Mouse (Mus musculus) lung, adult 18-20 months (tissue): Measurements from ENCODE around the gene Cat.

ENCODE experiments used
- DNase-seq, 2 experiments: peaks; one replicate each; pipeline ENCODE4 v3.0.0; 2022; ENCODE audit warnings: mixed read lengths in 2 of 2

Gene Cat

DNA sequence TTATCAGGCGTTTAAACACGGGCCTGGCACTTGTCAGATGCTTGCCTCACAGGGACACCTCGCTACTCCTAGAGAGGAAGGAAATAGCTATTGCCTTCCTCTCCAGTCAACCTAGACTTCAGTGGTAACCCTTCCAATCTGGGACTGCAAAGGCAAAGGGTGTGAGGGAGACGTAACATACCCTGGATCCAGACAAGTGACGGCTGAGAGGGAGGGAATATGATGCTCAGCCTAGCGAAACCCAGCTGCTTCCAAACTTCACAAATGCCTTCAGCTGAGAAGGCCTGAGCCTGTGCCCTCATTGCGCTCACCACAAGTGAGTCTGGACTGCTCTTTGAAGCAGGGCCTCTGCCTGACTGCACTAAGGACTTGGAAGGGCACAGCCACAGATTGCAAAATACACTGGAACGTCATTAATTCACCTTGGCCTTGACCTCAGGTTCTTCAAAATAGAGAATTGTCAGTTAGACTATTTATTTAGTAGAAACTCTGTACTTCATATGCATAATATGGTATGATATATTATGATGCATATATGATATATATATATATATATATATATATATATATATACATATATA lies 52.2 kb downstream of the Cat start:
- DNase-seq = no peak

GRCm38 (mm10) chr2:103430712-103431111 lies 54.2 kb downstream of the Cat start:
- DNase-seq = no peak

GRCm38 (mm10) chr2:103428356-103428755 lies 56.6 kb downstream of the Cat start:
- peak; percentile 22 to 45 for DNase-seq

GRCm38 (mm10) chr2:103425456-103426063 lies 59.4 kb downstream of the Cat start:
- peak; percentile 65 to 81 for DNase-seq

- peak; percentile 74 to 81 for DNase-seq
Measured at GRCm38 (mm10) chr2:103424349-103425026, 60.5 kb downstream of the Cat start.

GRCm38 (mm10) chr2:103423884-103424283 lies 61.1 kb downstream of the Cat start:
- DNase-seq = peak; percentile 23 to 47

- DNase-seq = no peak
Measured at GRCm38 (mm10) chr2:103420650-103421507, 64.1 kb downstream of the Cat start.

- DNase-seq = no peak
Measured at GRCm38 (mm10) chr2:103415774-103416173, 69.2 kb downstream of the Cat start.

DNA sequence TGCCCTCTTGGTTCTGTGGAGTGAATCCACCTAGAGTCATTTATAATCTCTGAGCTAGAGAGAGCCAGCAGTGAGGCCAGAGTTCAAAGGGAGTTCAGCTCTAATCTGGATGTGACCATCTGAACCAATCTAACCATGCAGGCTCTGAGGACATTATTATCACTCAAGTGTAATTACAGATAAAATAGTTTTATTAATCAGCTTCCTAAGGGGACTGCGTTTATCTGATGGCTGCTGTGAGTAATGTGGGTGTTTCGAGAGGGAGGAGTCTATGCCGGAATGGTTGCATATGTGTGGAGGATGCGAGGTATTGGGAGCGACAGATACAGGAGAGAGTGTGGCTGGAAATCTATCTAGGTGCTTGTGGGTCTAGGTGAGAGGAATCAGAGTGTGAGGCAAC lies 71.6 kb downstream of the Cat start:
- no peak for DNase-seq

- no peak for DNase-seq
Measured at GRCm38 (mm10) chr2:103411816-103412215, 73.1 kb downstream of the Cat start.

DNA sequence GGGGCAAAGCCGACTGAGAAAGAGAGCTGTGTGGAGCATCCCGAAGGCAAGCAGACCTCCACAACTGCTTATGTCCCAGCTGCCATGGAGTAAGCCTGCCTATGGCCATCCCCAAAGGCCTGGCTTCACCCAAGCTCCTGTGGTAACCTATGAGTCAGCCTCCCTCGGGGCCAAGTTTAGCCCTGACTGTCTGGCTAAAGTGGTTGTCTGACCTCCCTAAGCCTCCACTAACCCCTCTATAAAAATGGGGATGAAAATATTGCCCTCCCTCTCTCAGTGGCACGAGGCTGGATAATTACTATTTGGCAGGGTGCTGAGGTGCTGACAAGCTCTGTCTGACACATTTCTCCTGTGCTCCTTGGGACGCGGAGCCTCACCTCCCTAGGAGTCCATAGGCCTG lies 73.6 kb downstream of the Cat start, which contains the start of gene Elf5:
TSS of gene Elf5 (plus strand) at position 341 of the 400 bp plus-strand sequence.
- DNase-seq = no peak

DNA sequence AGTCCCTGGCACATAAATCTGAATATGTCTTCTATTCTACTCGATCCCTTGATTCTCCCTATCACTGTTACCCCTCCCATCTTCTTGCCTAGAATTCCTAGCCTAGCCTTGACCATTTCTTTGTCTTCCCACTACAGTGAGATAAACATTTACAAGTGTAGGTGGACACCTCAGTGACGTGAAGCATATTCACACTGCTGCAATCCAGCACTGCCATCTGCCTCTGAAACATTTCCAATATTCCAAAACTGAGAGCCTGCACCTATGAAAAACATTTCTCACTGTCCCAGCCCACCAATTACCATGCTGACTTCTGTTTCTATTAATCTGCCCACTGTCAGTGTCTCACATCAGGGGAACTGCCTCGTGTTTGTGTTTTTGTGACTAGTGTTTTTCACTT lies 78.7 kb downstream of the Cat start:
- DNase-seq = no peak
